ENCODE assay signal across 9 mouse cellular contexts in the genomic region with DNA sequence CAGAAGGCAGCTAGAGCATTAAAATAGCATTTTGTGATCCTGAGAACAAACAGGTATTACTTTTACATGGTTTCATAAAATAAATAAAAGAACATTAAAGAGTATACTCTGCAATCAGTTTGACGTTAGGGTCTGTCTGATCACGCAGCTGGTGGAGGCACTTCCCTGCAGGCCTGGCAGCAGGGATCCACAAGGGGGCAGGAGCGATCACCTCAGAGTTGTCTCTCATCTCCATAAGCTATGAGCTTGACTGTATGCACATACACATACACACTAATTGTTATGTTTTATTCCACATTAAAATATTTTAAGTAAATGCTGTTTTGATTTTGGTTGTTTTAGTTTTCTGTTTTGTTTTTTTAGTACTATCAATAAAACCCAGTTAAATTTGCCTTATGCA. TPM values are rescaled to one million over a fixed set of nuclear protein-coding genes. Genes with fewer than 3 reads are reported as not detected.
DNase-seq lines count a peak whose midpoint lies in the region; ATAC-seq and TF ChIP-seq lines count a peak whose summit lies in the region.
"Had no signal": no experiment of that assay in that cellular context is flagged by ENCODE, and none has a peak within 500 bp of the region (broad histone marks: within the 10 kb centered on the region; RNA-seq: fewer than 3 reads in every experiment).

No protein-coding gene starts in this region.

- dilution Hi-C loops in CH12.LX (cut with MboI; ENCODE audit: extremely low pct_ligation_motif_present, extremely low pct_unique_long_range_greater_than_20kb, low sequenced_read_pairs): no loop called here

- H3K27me3 ChIP-seq in intestine, embryonic 14.5 days (replicated peaks; ENCODE audit: control insufficient read depth, insufficient read depth, low read length): no peaks in the 10 kb centered on the region
- no peaks in the 10 kb centered on the region for H3K27me3 ChIP-seq in intestine, embryonic 15.5 days (replicated peaks)
- no peaks in the 10 kb centered on the region for H3K27me3 ChIP-seq in CH12.LX (replicated peaks)
- H3K27me3 ChIP-seq in stomach, postnatal 0 days (ENCODE audit: control insufficient read depth, insufficient read depth, low read length): no peaks in the 10 kb centered on the region
- H3K27me3 ChIP-seq: embryonic facial prominence, embryonic 13.5 days had no signal

- no peak for TF ChIP-seq EP300 in CH12.LX (IDR thresholded peaks at IDR 0.05; ENCODE audit: low read length)
- no peak for TF ChIP-seq EP300 in stomach, postnatal 0 days (optimal IDR thresholded peaks at IDR 0.05)

- DNase-seq in intestine, embryonic 14.5 days (ENCODE audit: low spot score): peak; percentile 72
- DNase-seq in CH12.LX (ENCODE audit: extremely low read depth): peak; percentile 48
- DNase-seq in c-Kit-positive CD71-negative TER-119-negative erythroid progenitor cells, embryonic 14.5 days (ENCODE audit: low read depth): peak; percentile 30
- DNase-seq in large intestine, adult 2 months (ENCODE audit: low read depth, low spot score): peak; percentile 19
- peak; percentile 37 for DNase-seq in mesoderm, embryonic 11.5 days (ENCODE audit: low read depth, low spot score)
- peak; percentile 69 for DNase-seq in stomach, postnatal 0 days (ENCODE audit: low spot score)

- no peak overlapping the region for H3K27ac ChIP-seq in intestine, embryonic 14.5 days (ENCODE audit: low read depth)
- H3K27ac ChIP-seq in intestine, embryonic 15.5 days: no peak overlapping the region
- no peak overlapping the region for H3K27ac ChIP-seq in CH12.LX (ENCODE audit: insufficient read depth, low read depth)
- no peak overlapping the region for H3K27ac ChIP-seq in stomach, postnatal 0 days (replicated peaks)
- H3K27ac ChIP-seq: embryonic facial prominence, embryonic 13.5 days had no signal

- ATAC-seq in intestine, embryonic 14.5 days (replicated peaks; ENCODE audit: low FRiP score, low TSS enrichment, low read depth): no peak; the same call in 1 of the 2 replicates
- no peak for ATAC-seq in intestine, embryonic 15.5 days
- peak; percentile 80; the same call in 1 of the 2 replicates for ATAC-seq in frontal cortex, adult (ENCODE audit: low TSS enrichment)
- ATAC-seq in stomach, postnatal 0 days (ENCODE audit: low FRiP score, low TSS enrichment): no peak

- TF ChIP-seq POLR2A in CH12.LX (IDR thresholded peaks at IDR 0.05; ENCODE audit: low read depth, low read length): no peak

- H3K36me3 ChIP-seq in intestine, embryonic 14.5 days (ENCODE audit: control insufficient read depth, insufficient read depth, low read length): no peaks in the 10 kb centered on the region
- no peaks in the 10 kb centered on the region for H3K36me3 ChIP-seq in intestine, embryonic 15.5 days
- peaks cover 9 to 14% of the 10 kb centered on the region in 2 experiments for H3K36me3 ChIP-seq in CH12.LX (replicated peaks in 1 of 2; ENCODE audit: control insufficient read depth in 1 of 2, insufficient read depth in 1 of 2, low read length in 1 of 2)
- no peaks in the 10 kb centered on the region for H3K36me3 ChIP-seq in stomach, postnatal 0 days (ENCODE audit: control insufficient read depth, insufficient read depth, low read length)
- H3K36me3 ChIP-seq: embryonic facial prominence, embryonic 13.5 days had no signal

- in situ Hi-C loops in CH12.LX (cut with MboI; ENCODE audit: low pct_ligation_motif_present, low pct_unique_long_range_greater_than_20kb, low sequenced_read_pairs): no loop called here

- peaks cover 40% of the 10 kb centered on the region for H3K79me2 ChIP-seq in CH12.LX (replicated peaks; ENCODE audit: control insufficient read depth, extremely low read depth, insufficient read depth, poor library complexity, severe bottlenecking)

- H3K4me3 ChIP-seq in intestine, embryonic 14.5 days (ENCODE audit: low read depth, low read length): no peak overlapping the region
- H3K4me3 ChIP-seq in intestine, embryonic 15.5 days (replicated peaks): no peak overlapping the region
- H3K4me3 ChIP-seq in CH12.LX (replicated peaks in 1 of 3; ENCODE audit: low read depth in 2 of 3, low read length in 2 of 3, poor library complexity in 1 of 3): no peak overlapping the region
- no peak overlapping the region for H3K4me3 ChIP-seq in stomach, postnatal 0 days (ENCODE audit: low read depth, low read length)
- H3K4me3 ChIP-seq: embryonic facial prominence, embryonic 13.5 days had no signal

- no peaks in the 10 kb centered on the region for H3K4me1 ChIP-seq in intestine, embryonic 14.5 days (replicated peaks; ENCODE audit: control insufficient read depth, insufficient read depth, low read length)
- H3K4me1 ChIP-seq in intestine, embryonic 15.5 days (replicated peaks): no peaks in the 10 kb centered on the region
- peaks cover 2 to 3% of the 10 kb centered on the region in 2 experiments; a peak in 2 of 4 replicates for H3K4me1 ChIP-seq in CH12.LX (ENCODE audit: control insufficient read depth in 1 of 2, insufficient read depth in 2 of 2)
- H3K4me1 ChIP-seq in stomach, postnatal 0 days (replicated peaks; ENCODE audit: control insufficient read depth, insufficient read depth): no peaks in the 10 kb centered on the region
- H3K4me1 ChIP-seq: embryonic facial prominence, embryonic 13.5 days had no signal

- peak; percentile 48 to 88; a peak in 3 of 4 replicates for TF ChIP-seq CTCF in CH12.LX (conservative IDR thresholded peaks at IDR 0.05 in 1 of 2, IDR thresholded peaks at IDR 0.05 in 1 of 2; ENCODE audit: low read depth in 2 of 2, low read length in 2 of 2)
- peak; percentile 82 for TF ChIP-seq CTCF in stomach, postnatal 0 days (IDR thresholded peaks at IDR 0.05; ENCODE audit: low read depth)

- no peak overlapping the region for H3K9ac ChIP-seq in intestine, embryonic 14.5 days (ENCODE audit: low read length)
- H3K9ac ChIP-seq in intestine, embryonic 15.5 days: no peak overlapping the region
- no peak overlapping the region for H3K9ac ChIP-seq in CH12.LX (ENCODE audit: insufficient read depth, low read depth)
- no peak overlapping the region for H3K9ac ChIP-seq in stomach, postnatal 0 days (ENCODE audit: low read length)
- H3K9ac ChIP-seq: embryonic facial prominence, embryonic 13.5 days had no signal

- H3K9me3 ChIP-seq in intestine, embryonic 14.5 days (ENCODE audit: control insufficient read depth, low read length): no peaks in the 10 kb centered on the region
- H3K9me3 ChIP-seq in intestine, embryonic 15.5 days: no peaks in the 10 kb centered on the region
- H3K9me3 ChIP-seq in CH12.LX (replicated peaks; ENCODE audit: low read length): peaks cover 2% of the 10 kb centered on the region
- no peaks in the 10 kb centered on the region for H3K9me3 ChIP-seq in stomach, postnatal 0 days (ENCODE audit: control insufficient read depth, low read length)

- peak; percentile 73 for TF ChIP-seq RAD21 in CH12.LX (IDR thresholded peaks at IDR 0.05; ENCODE audit: low read depth, low read length)

- WGBS in intestine, embryonic 14.5 days: 22% methylated on average over 3 of the region's 3 CpGs
- WGBS in intestine, embryonic 15.5 days: 22% methylated on average over 3 of the region's 3 CpGs
- WGBS in large intestine, adult 2 months: 30% methylated on average over 3 of the region's 3 CpGs
- 24% methylated on average over 3 of the region's 3 CpGs for WGBS in stomach, postnatal 0 days

- no peak overlapping the region for H3K4me2 ChIP-seq in intestine, embryonic 14.5 days (ENCODE audit: low read length)
- H3K4me2 ChIP-seq in intestine, embryonic 15.5 days (replicated peaks): no peak overlapping the region
- no peak overlapping the region for H3K4me2 ChIP-seq in CH12.LX (ENCODE audit: insufficient read depth, low read depth, poor library complexity, severe bottlenecking)
- no peak overlapping the region for H3K4me2 ChIP-seq in stomach, postnatal 0 days (replicated peaks; ENCODE audit: low read depth)
- H3K4me2 ChIP-seq: embryonic facial prominence, embryonic 13.5 days had no signal

TF ChIP-seq in CH12.LX, 34 proteins besides CTCF, POLR2A, EP300 and RAD21 (continues in another document):
- TF ChIP-seq PAX5 (IDR thresholded peaks at IDR 0.05; ENCODE audit: low read length) (no peak), IRF4 (IDR thresholded peaks at IDR 0.05; ENCODE audit: low read depth, low read length) (peak; percentile 23; the same call in 1 of the 2 replicates), TBP (conservative IDR thresholded peaks at IDR 0.05; ENCODE audit: low read depth, low read length) (no peak), ZMIZ1 (IDR thresholded peaks at IDR 0.05; ENCODE audit: low read depth, low read length) (no peak), CHD1 (IDR thresholded peaks at IDR 0.05; ENCODE audit: low read depth, low read length) (no peak), HCFC1 (IDR thresholded peaks at IDR 0.05; ENCODE audit: low read depth, low read length) (no peak), TCF12 (IDR thresholded peaks at IDR 0.05; ENCODE audit: low read depth, low read length) (0 out of 2 replicates have a peak, but pooled peaks have one; percentile 32), MAFK (IDR thresholded peaks at IDR 0.05; ENCODE audit: insufficient replicate concordance, low read length) (no peak), JUND (conservative IDR thresholded peaks at IDR 0.05; ENCODE audit: low read depth, low read length) (0 out of 2 replicates have a peak, but pooled peaks have one; percentile 12), SMC3 (IDR thresholded peaks at IDR 0.05; ENCODE audit: low read depth, low read length) (peak; percentile 95), MYC (IDR thresholded peaks at IDR 0.05; ENCODE audit: low read depth, low read length) (0 out of 2 replicates have a peak, but pooled peaks have one; percentile 38), MAZ (IDR thresholded peaks at IDR 0.05; ENCODE audit: low read depth, low read length) (no peak), ELF1 (IDR thresholded peaks at IDR 0.05; ENCODE audit: low read depth, low read length) (no peak), NELFE (IDR thresholded peaks at IDR 0.05; ENCODE audit: low read depth, low read length) (peak; percentile 40; the same call in 1 of the 2 replicates), GABPA (IDR thresholded peaks at IDR 0.05; ENCODE audit: insufficient replicate concordance, low read depth, low read length) (no peak), ZC3H11A (IDR thresholded peaks at IDR 0.05; ENCODE audit: low read depth, low read length) (peak; percentile 57; the same call in 1 of the 2 replicates), NRF1 (IDR thresholded peaks at IDR 0.05; ENCODE audit: low read depth, low read length) (no peak), MXI1 (IDR thresholded peaks at IDR 0.05; ENCODE audit: low read depth, low read length) (no peak), POLR2AphosphoS2 (IDR thresholded peaks at IDR 0.05; ENCODE audit: low read depth, low read length) (no peak)

RNA-seq across cellular contexts. Expression of a gene that starts 34.8 kb away (rescaled TPM):
- 18.9 and 19.9 TPM in 2 replicates for polyA plus RNA-seq in intestine, embryonic 14.5 days (2014; fragmentation: Nextera tagmentation; extraction: Ambion mirVana)
- 17.3 and 18.8 TPM in 2 replicates for polyA plus RNA-seq in intestine, embryonic 15.5 days (2015; fragmentation: Nextera tagmentation; extraction: Ambion mirVana)
- 81.9 and 84.0 TPM in 2 replicates for total RNA-seq in CH12.LX (2012; rRNA removed)
- total RNA-seq in CH12.LX (2014; rRNA removed): 109 and 124 TPM in 2 replicates
- polyA plus RNA-seq in CH12.LX (2012; ENCODE audit: insufficient read length, low read depth): 85.6 and 97.0 TPM in 2 replicates
- 6.7 and 11.2 TPM in 2 replicates for polyA plus RNA-seq in large intestine, adult 2 months (2012; rRNA removed)
- 19.1 and 19.6 TPM in 2 replicates for polyA plus RNA-seq in stomach, postnatal 0 days (2015; fragmentation: Nextera tagmentation; extraction: Ambion mirVana)

Comparison
In these comparisons a context has a peak if more than half of its experiments do, and no peak if none do; other contexts are left out.
1. DNase-seq: peak in every context shown above with its lines; median percentile 72 in intestine, embryonic 14.5 days; 69 in stomach, postnatal 0 days; 48 in CH12.LX; 37 in mesoderm, embryonic 11.5 days; 30 in c-Kit-positive CD71-negative TER-119-negative erythroid progenitor cells, embryonic 14.5 days; 19 in large intestine, adult 2 months.